Mouse (Mus musculus): Measurements from ENCODE around the gene Manba. TPM values are rescaled to one million over a fixed set of nuclear protein-coding genes. Genes with fewer than 3 reads are reported as not detected.

Gene Manba
- polyA plus RNA-seq, 1 experiment from 2014 or later, result 3.8 TPM

GRCm38 (mm10) chr3:135586471-135586880 is 101.1 kb downstream of the Manba start:
- WGBS, result 88% methylated on average over 4 of the region's 4 CpGs
- H3K9me3 ChIP-seq (ENCODE audit: control insufficient read depth, low read length), result no peaks in the 10 kb centered on the region
- ATAC-seq (replicated peaks; ENCODE audit: low FRiP score), result no peak
- peaks cover 4% of the 10 kb centered on the region for H3K4me1 ChIP-seq (replicated peaks; ENCODE audit: control insufficient read depth, insufficient read depth, low read length)
- H3K9ac ChIP-seq (ENCODE audit: low read length), result no peak overlapping the region
- no peaks in the 10 kb centered on the region for H3K27me3 ChIP-seq (ENCODE audit: control insufficient read depth, insufficient read depth, low read length)
- H3K4me3 ChIP-seq (ENCODE audit: low read depth, low read length), result no peak overlapping the region
- DNase-seq (ENCODE audit: low spot score), result no peak
- no peak overlapping the region for H3K4me2 ChIP-seq (ENCODE audit: low read depth, low read length, severe bottlenecking)
- H3K27ac ChIP-seq (ENCODE audit: low read depth, low read length), result no peak overlapping the region
- H3K36me3 ChIP-seq (ENCODE audit: control insufficient read depth, insufficient read depth, low read length), result no peaks in the 10 kb centered on the region; the same call in 1 of the 2 replicates

DNA sequence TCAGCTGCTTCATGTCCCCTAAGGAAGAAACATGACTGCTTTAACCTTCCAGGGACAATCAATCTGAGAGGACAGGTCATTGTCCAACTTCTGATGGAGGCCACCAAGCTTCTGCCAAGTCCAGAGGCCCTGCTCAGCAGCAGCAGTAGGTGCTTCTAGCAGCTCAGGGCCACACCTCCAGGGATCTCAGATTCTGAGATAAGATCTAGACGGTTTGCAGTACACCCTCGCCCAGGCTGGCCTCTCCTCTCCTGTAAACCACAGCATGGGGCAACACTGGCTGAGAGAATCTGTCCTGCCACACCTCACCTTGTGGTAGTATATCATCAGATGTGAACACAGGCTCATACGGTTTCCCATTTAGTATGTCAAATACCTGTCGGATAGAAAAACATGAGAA is 105.1 kb downstream of the Manba start:
- H3K36me3 ChIP-seq (ENCODE audit: control insufficient read depth, insufficient read depth, low read length), result no peaks in the 10 kb centered on the region; the same call in 1 of the 2 replicates
- 86% methylated on average over 4 of the region's 4 CpGs for WGBS

GRCm38 (mm10) chr3:135591376-135591775 is 106.0 kb downstream of the Manba start:
- Histone ChIP-seq H3K9ac (ENCODE audit: low read length) (no peak overlapping the region), H3K27me3 (ENCODE audit: control insufficient read depth, insufficient read depth, low read length) (no peaks in the 10 kb centered on the region), H3K9me3 (ENCODE audit: control insufficient read depth, low read length) (no peaks in the 10 kb centered on the region), H3K27ac (ENCODE audit: low read depth, low read length) (no peak overlapping the region), H3K36me3 (ENCODE audit: control insufficient read depth, insufficient read depth, low read length) (no peaks in the 10 kb centered on the region; the same call in 1 of the 2 replicates), H3K4me3 (ENCODE audit: low read depth, low read length) (no peak overlapping the region), H3K4me1 (replicated peaks; ENCODE audit: control insufficient read depth, insufficient read depth, low read length) (no peaks in the 10 kb centered on the region), H3K4me2 (ENCODE audit: low read depth, low read length, severe bottlenecking) (no peak overlapping the region)
- DNase-seq (ENCODE audit: low spot score) (no peak), ATAC-seq (replicated peaks; ENCODE audit: low FRiP score) (no peak)
- WGBS, result 80% methylated on average over 5 of the region's 5 CpGs

More for the DNA sequence above, 105.1 kb downstream of the Manba start:
- Histone ChIP-seq H3K4me1 (replicated peaks; ENCODE audit: control insufficient read depth, insufficient read depth, low read length) (no peaks in the 10 kb centered on the region), H3K9me3 (ENCODE audit: control insufficient read depth, low read length) (no peaks in the 10 kb centered on the region), H3K27me3 (ENCODE audit: control insufficient read depth, insufficient read depth, low read length) (no peaks in the 10 kb centered on the region), H3K9ac (ENCODE audit: low read length) (no peak overlapping the region), H3K4me3 (ENCODE audit: low read depth, low read length) (no peak overlapping the region), H3K4me2 (ENCODE audit: low read depth, low read length, severe bottlenecking) (no peak overlapping the region), H3K27ac (ENCODE audit: low read depth, low read length) (no peak overlapping the region)
- no peak for ATAC-seq (replicated peaks; ENCODE audit: low FRiP score)
- no peak for DNase-seq (ENCODE audit: low spot score)

DNA sequence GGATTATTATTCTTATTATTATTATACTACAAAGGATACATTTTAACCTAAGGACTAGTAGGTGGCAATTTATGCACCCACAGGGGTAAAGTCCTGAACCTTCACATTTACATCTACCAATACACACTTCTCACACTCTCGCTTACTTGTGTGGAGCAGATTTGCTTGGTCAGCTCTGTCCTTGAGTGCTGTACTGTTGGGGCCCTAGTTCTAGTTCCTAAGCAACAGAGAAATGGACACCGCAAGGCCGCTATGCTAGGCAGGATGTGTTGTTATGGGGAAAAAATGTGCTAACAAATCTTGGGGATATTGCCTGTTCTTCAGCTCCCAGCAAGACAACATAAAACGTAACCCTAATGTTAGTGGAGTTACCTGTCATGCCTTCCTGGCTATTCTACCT is 106.6 kb downstream of the Manba start:
- ATAC-seq (replicated peaks; ENCODE audit: low FRiP score) (no peak), DNase-seq (ENCODE audit: low spot score) (no peak)
- 94% methylated on average over 4 of the region's 4 CpGs for WGBS

DNA sequence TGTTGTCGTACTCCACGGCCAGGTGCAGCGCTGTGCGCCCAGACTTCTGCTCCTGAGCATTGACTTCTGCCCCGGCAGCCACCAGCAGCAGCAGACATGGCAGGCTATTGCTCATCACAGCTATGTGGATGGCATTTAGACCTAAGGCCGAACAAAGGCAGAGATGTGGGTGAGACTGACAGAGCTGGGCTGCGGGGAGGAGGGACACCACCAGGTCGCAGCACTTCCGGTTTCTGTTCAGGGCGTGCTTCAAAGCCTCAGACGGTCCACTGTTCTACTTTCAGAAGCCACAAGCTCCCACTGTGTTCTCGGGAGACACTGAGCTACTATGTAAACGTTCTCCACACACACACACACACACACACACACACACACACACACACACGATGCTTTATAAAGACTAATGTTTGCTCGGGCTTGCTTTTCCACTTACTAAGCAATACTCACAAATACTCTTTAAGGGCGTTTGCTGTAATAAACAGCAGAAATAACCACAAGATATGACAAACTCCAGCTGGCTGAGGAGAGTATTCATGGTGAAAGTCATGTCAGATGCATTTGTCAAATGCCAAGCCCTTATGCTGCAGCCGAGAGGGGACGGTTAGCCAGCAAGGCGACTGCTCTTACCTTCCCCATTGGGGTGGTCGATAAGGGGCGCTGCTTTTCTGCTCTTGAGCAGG is 109.0 kb downstream of the Manba start:
- Histone ChIP-seq H3K4me3 (ENCODE audit: low read depth, low read length) (no peak overlapping the region), H3K4me1 (replicated peaks; ENCODE audit: control insufficient read depth, insufficient read depth, low read length) (no peaks in the 10 kb centered on the region), H3K9me3 (ENCODE audit: control insufficient read depth, low read length) (no peaks in the 10 kb centered on the region), H3K36me3 (ENCODE audit: control insufficient read depth, insufficient read depth, low read length) (no peaks in the 10 kb centered on the region), H3K4me2 (ENCODE audit: low read depth, low read length, severe bottlenecking) (no peak overlapping the region), H3K27me3 (ENCODE audit: control insufficient read depth, insufficient read depth, low read length) (no peaks in the 10 kb centered on the region), H3K27ac (ENCODE audit: low read depth, low read length) (no peak overlapping the region), H3K9ac (ENCODE audit: low read length) (no peak overlapping the region)
- DNase-seq (ENCODE audit: low spot score) (no peak), ATAC-seq (replicated peaks; ENCODE audit: low FRiP score) (no peak)
- 87% methylated on average over 21 of the region's 21 CpGs for WGBS

More for the DNA sequence above, 106.6 kb downstream of the Manba start:
- no peaks in the 10 kb centered on the region; the same call in 1 of the 2 replicates for H3K36me3 ChIP-seq (ENCODE audit: control insufficient read depth, insufficient read depth, low read length)
- no peak overlapping the region for H3K27ac ChIP-seq (ENCODE audit: low read depth, low read length)
- H3K9ac ChIP-seq (ENCODE audit: low read length), result no peak overlapping the region
- H3K4me2 ChIP-seq (ENCODE audit: low read depth, low read length, severe bottlenecking), result no peak overlapping the region
- no peak overlapping the region for H3K4me3 ChIP-seq (ENCODE audit: low read depth, low read length)
- H3K4me1 ChIP-seq (replicated peaks; ENCODE audit: control insufficient read depth, insufficient read depth, low read length), result no peaks in the 10 kb centered on the region
- H3K27me3 ChIP-seq (ENCODE audit: control insufficient read depth, insufficient read depth, low read length), result no peaks in the 10 kb centered on the region
- no peaks in the 10 kb centered on the region for H3K9me3 ChIP-seq (ENCODE audit: control insufficient read depth, low read length)

GRCm38 (mm10) chr3:135597014-135597413 is 111.6 kb downstream of the Manba start:
- no peak overlapping the region for H3K4me3 ChIP-seq (ENCODE audit: low read depth, low read length)
- 45% methylated on average over 4 of the region's 4 CpGs for WGBS
- H3K27ac ChIP-seq (ENCODE audit: low read depth, low read length), result no peak overlapping the region
- H3K27me3 ChIP-seq (ENCODE audit: control insufficient read depth, insufficient read depth, low read length), result no peaks in the 10 kb centered on the region
- no peaks in the 10 kb centered on the region for H3K4me1 ChIP-seq (replicated peaks; ENCODE audit: control insufficient read depth, insufficient read depth, low read length)
- H3K36me3 ChIP-seq (ENCODE audit: control insufficient read depth, insufficient read depth, low read length), result no peaks in the 10 kb centered on the region
- no peaks in the 10 kb centered on the region for H3K9me3 ChIP-seq (ENCODE audit: control insufficient read depth, low read length)
- ATAC-seq (replicated peaks; ENCODE audit: low FRiP score), result no peak
- no peak overlapping the region for H3K9ac ChIP-seq (ENCODE audit: low read length)
- no peak overlapping the region for H3K4me2 ChIP-seq (ENCODE audit: low read depth, low read length, severe bottlenecking)
- DNase-seq (ENCODE audit: low spot score), result no peak

GRCm38 (mm10) chr3:135598355-135598754 is 112.9 kb downstream of the Manba start:
- Histone ChIP-seq H3K36me3 (ENCODE audit: control insufficient read depth, insufficient read depth, low read length) (no peaks in the 10 kb centered on the region), H3K27me3 (ENCODE audit: control insufficient read depth, insufficient read depth, low read length) (no peaks in the 10 kb centered on the region), H3K9ac (ENCODE audit: low read length) (no peak overlapping the region), H3K4me3 (ENCODE audit: low read depth, low read length) (no peak overlapping the region), H3K4me2 (ENCODE audit: low read depth, low read length, severe bottlenecking) (no peak overlapping the region), H3K4me1 (replicated peaks; ENCODE audit: control insufficient read depth, insufficient read depth, low read length) (no peaks in the 10 kb centered on the region), H3K9me3 (ENCODE audit: control insufficient read depth, low read length) (no peaks in the 10 kb centered on the region), H3K27ac (ENCODE audit: low read depth, low read length) (no peak overlapping the region)
- DNase-seq (ENCODE audit: low spot score), result no peak
- 85% methylated on average over 3 of the region's 3 CpGs for WGBS
- ATAC-seq (replicated peaks; ENCODE audit: low FRiP score), result no peak

GRCm38 (mm10) chr3:135602731-135603130 is 117.3 kb downstream of the Manba start:
- DNase-seq (ENCODE audit: low spot score) (no peak), ATAC-seq (replicated peaks; ENCODE audit: low FRiP score) (no peak)
- Histone ChIP-seq H3K36me3 (ENCODE audit: control insufficient read depth, insufficient read depth, low read length) (no peaks in the 10 kb centered on the region), H3K4me3 (ENCODE audit: low read depth, low read length) (no peak overlapping the region), H3K27ac (ENCODE audit: low read depth, low read length) (no peak overlapping the region), H3K4me1 (replicated peaks; ENCODE audit: control insufficient read depth, insufficient read depth, low read length) (no peaks in the 10 kb centered on the region), H3K4me2 (ENCODE audit: low read depth, low read length, severe bottlenecking) (no peak overlapping the region), H3K27me3 (ENCODE audit: control insufficient read depth, insufficient read depth, low read length) (no peaks in the 10 kb centered on the region), H3K9ac (ENCODE audit: low read length) (no peak overlapping the region), H3K9me3 (ENCODE audit: control insufficient read depth, low read length) (no peaks in the 10 kb centered on the region)
- 80% methylated on average over 10 of the region's 10 CpGs for WGBS
